Mouse (Mus musculus): Measurements from ENCODE around the gene Sh3bp2. TPM values are rescaled to one million over a fixed set of nuclear protein-coding genes. Genes with fewer than 3 reads are reported as not detected.
"Not testable (repeated sequence)": the region's sequence is repeated elsewhere in the genome, so short reads cannot be mapped to it uniquely, and the experiment has no call there.

Sh3bp2 gene
- polyA plus RNA-seq, 1 experiment = 10.2 TPM

- Histone ChIP-seq H3K36me3 (ENCODE audit: control insufficient read depth, insufficient read depth) (no peaks in the 10 kb centered on the region), H3ac (ENCODE audit: control insufficient read depth, insufficient read length, low read depth) (peak overlapping the region; percentile 59), H3K4me3 (ENCODE audit: insufficient read depth, poor library complexity, severe bottlenecking) (peak overlapping the region; percentile 68), H3K79me3 (ENCODE audit: low read depth) (peaks cover 47% of the 10 kb centered on the region), H3K27me3 (ENCODE audit: control insufficient read depth, insufficient read depth, insufficient read length) (no peaks in the 10 kb centered on the region), H3K79me2 (ENCODE audit: control insufficient read depth, insufficient read depth) (peaks cover 60% of the 10 kb centered on the region)
- no peak for TF ChIP-seq CEBPB (IDR thresholded peaks at IDR 0.05; ENCODE audit: low read depth)
Measured at GRCm38 (mm10) chr5:34574721-34575120, 49.1 kb downstream of the Sh3bp2 start.

GRCm38 (mm10) chr5:34576286-34576685 lies 50.6 kb downstream of the Sh3bp2 start:
- Histone ChIP-seq H3K79me2 (ENCODE audit: control insufficient read depth, insufficient read depth) (peaks cover 72% of the 10 kb centered on the region), H3K36me3 (ENCODE audit: control insufficient read depth, insufficient read depth) (no peaks in the 10 kb centered on the region), H3ac (ENCODE audit: control insufficient read depth, insufficient read length, low read depth) (no peak overlapping the region), H3K27me3 (ENCODE audit: control insufficient read depth, insufficient read depth, insufficient read length) (no peaks in the 10 kb centered on the region), H3K4me3 (ENCODE audit: insufficient read depth, poor library complexity, severe bottlenecking) (no peak overlapping the region), H3K79me3 (ENCODE audit: low read depth) (peaks cover 50% of the 10 kb centered on the region)
- TF ChIP-seq FOSL1 (IDR thresholded peaks at IDR 0.05; ENCODE audit: insufficient read depth, low read length, poor library complexity, severe bottlenecking) (no peak), USF1 (IDR thresholded peaks at IDR 0.05; ENCODE audit: low read depth) (no peak), MAX (IDR thresholded peaks at IDR 0.05) (no peak)

- peaks cover 83% of the 10 kb centered on the region for H3K79me2 ChIP-seq (ENCODE audit: control insufficient read depth, insufficient read depth)
- no peak overlapping the region for H3K4me3 ChIP-seq (ENCODE audit: insufficient read depth, poor library complexity, severe bottlenecking)
- no peaks in the 10 kb centered on the region for H3K27me3 ChIP-seq (ENCODE audit: control insufficient read depth, insufficient read depth, insufficient read length)
- no peaks in the 10 kb centered on the region for H3K36me3 ChIP-seq (ENCODE audit: control insufficient read depth, insufficient read depth)
- peaks cover 60% of the 10 kb centered on the region for H3K79me3 ChIP-seq (ENCODE audit: low read depth)
- no peak overlapping the region for H3ac ChIP-seq (ENCODE audit: control insufficient read depth, insufficient read length, low read depth)
- TF ChIP-seq CTCF (IDR thresholded peaks at IDR 0.05; ENCODE audit: control insufficient read depth, insufficient read depth, insufficient read length) (no peak), USF1 (IDR thresholded peaks at IDR 0.05; ENCODE audit: low read depth) (peak; percentile 13), MAX (IDR thresholded peaks at IDR 0.05) (no peak)
Measured at GRCm38 (mm10) chr5:34578038-34578655, 52.5 kb downstream of the Sh3bp2 start.

GRCm38 (mm10) chr5:34579377-34579776 lies 53.7 kb downstream of the Sh3bp2 start:
- no peak for TF ChIP-seq CTCF (IDR thresholded peaks at IDR 0.05; ENCODE audit: control insufficient read depth, insufficient read depth, insufficient read length)
- no peak for TF ChIP-seq MAX (IDR thresholded peaks at IDR 0.05)
- no peak for TF ChIP-seq MYOG (IDR thresholded peaks at IDR 0.05; ENCODE audit: control insufficient read depth, extremely low read depth, insufficient read length)
- no peak for TF ChIP-seq MYOD1 (IDR thresholded peaks at IDR 0.05; ENCODE audit: control insufficient read depth, insufficient read length, low read depth)
- no peak for TF ChIP-seq CEBPB (IDR thresholded peaks at IDR 0.05; ENCODE audit: low read depth)
- TF ChIP-seq USF1 (IDR thresholded peaks at IDR 0.05; ENCODE audit: low read depth) = no peak
- no peak for TF ChIP-seq FOSL1 (IDR thresholded peaks at IDR 0.05; ENCODE audit: insufficient read depth, low read length, poor library complexity, severe bottlenecking)
- Histone ChIP-seq H3K79me3 (ENCODE audit: low read depth) (peaks cover 64% of the 10 kb centered on the region), H3K27me3 (ENCODE audit: control insufficient read depth, insufficient read depth, insufficient read length) (no peaks in the 10 kb centered on the region), H3K79me2 (ENCODE audit: control insufficient read depth, insufficient read depth) (peaks cover 89% of the 10 kb centered on the region), H3ac (ENCODE audit: control insufficient read depth, insufficient read length, low read depth) (no peak overlapping the region), H3K36me3 (ENCODE audit: control insufficient read depth, insufficient read depth) (no peaks in the 10 kb centered on the region), H3K4me3 (ENCODE audit: insufficient read depth, poor library complexity, severe bottlenecking) (no peak overlapping the region)

GRCm38 (mm10) chr5:34581671-34582313 lies 56.2 kb downstream of the Sh3bp2 start:
- not testable (repeated sequence) for H3K36me3 ChIP-seq (ENCODE audit: control insufficient read depth, insufficient read depth); H3K27me3 ChIP-seq (ENCODE audit: control insufficient read depth, insufficient read depth, insufficient read length)

GRCm38 (mm10) chr5:34582314-34582675 lies 56.7 kb downstream of the Sh3bp2 start:
- no peak for TF ChIP-seq MYOD1 (IDR thresholded peaks at IDR 0.05; ENCODE audit: control insufficient read depth, insufficient read length, low read depth)
- TF ChIP-seq USF1 (IDR thresholded peaks at IDR 0.05; ENCODE audit: low read depth) = no peak
- TF ChIP-seq CTCF (IDR thresholded peaks at IDR 0.05; ENCODE audit: control insufficient read depth, insufficient read depth, insufficient read length) = no peak
- TF ChIP-seq CEBPB (IDR thresholded peaks at IDR 0.05; ENCODE audit: low read depth) = no peak
- no peak for TF ChIP-seq MYOG (IDR thresholded peaks at IDR 0.05; ENCODE audit: control insufficient read depth, extremely low read depth, insufficient read length)
- TF ChIP-seq MAX (IDR thresholded peaks at IDR 0.05) = no peak
- no peak for TF ChIP-seq FOSL1 (IDR thresholded peaks at IDR 0.05; ENCODE audit: insufficient read depth, low read length, poor library complexity, severe bottlenecking)
- Histone ChIP-seq H3K4me3 (ENCODE audit: insufficient read depth, poor library complexity, severe bottlenecking) (no peak overlapping the region), H3K36me3 (ENCODE audit: control insufficient read depth, insufficient read depth) (no peaks in the 10 kb centered on the region), H3K79me3 (ENCODE audit: low read depth) (peaks cover 54% of the 10 kb centered on the region), H3ac (ENCODE audit: control insufficient read depth, insufficient read length, low read depth) (no peak overlapping the region), H3K79me2 (ENCODE audit: control insufficient read depth, insufficient read depth) (peaks cover 89% of the 10 kb centered on the region), H3K27me3 (ENCODE audit: control insufficient read depth, insufficient read depth, insufficient read length) (no peaks in the 10 kb centered on the region)

More at GRCm38 (mm10) chr5:34581671-34582313, 56.2 kb downstream of the Sh3bp2 start:
- Histone ChIP-seq H3K79me3 (ENCODE audit: low read depth) (peaks cover 57% of the 10 kb centered on the region), H3K79me2 (ENCODE audit: control insufficient read depth, insufficient read depth) (peaks cover 89% of the 10 kb centered on the region)
- H3ac ChIP-seq (ENCODE audit: control insufficient read depth, insufficient read length, low read depth); H3K4me3 ChIP-seq (ENCODE audit: insufficient read depth, poor library complexity, severe bottlenecking): not testable (repeated sequence)

All from C2C12 (cell line).